Mouse (Mus musculus) small intestine, adult 2 months (tissue): ENCODE results near the gene Ehd3. TPM values are rescaled to one million over a fixed set of nuclear protein-coding genes. Genes with fewer than 3 reads are reported as not detected.

ENCODE experiments used
- H3K27ac ChIP-seq: fragments of 200-500 bp; 2 replicates; pipeline ENCODE4 v1.5.1; 2012; ENCODE audit warnings: low read depth, low read length, control low read depth, inconsistent platforms; ENCODE audit not compliant: insufficient read depth
- H3K27me3 ChIP-seq: fragments of 200-500 bp; 2 replicates; pipeline ENCODE4 v1.6.1; 2012; ENCODE audit warnings: mild to moderate bottlenecking, moderate library complexity, low read length, inconsistent platforms; ENCODE audit not compliant: control insufficient read depth, insufficient read depth
- H3K36me3 ChIP-seq: fragments of 200-500 bp; 2 replicates; pipeline ENCODE4 v1.6.1; 2012; ENCODE audit warnings: mild to moderate bottlenecking, low read length, control low read depth, inconsistent platforms; ENCODE audit not compliant: control insufficient read depth, insufficient read depth
- H3K4me1 ChIP-seq: fragments of 200-500 bp; 2 replicates; pipeline ENCODE4 v1.6.1; 2012; ENCODE audit warnings: low read length, inconsistent platforms, mixed read lengths; ENCODE audit not compliant: control insufficient read depth, insufficient read depth, insufficient read length
- H3K4me3 ChIP-seq: fragments of 200-500 bp; 2 replicates; pipeline ENCODE4 v1.5.1; 2012; ENCODE audit warnings: low read depth, mild to moderate bottlenecking, control low read depth, inconsistent platforms, low read length, moderate library complexity
- CTCF ChIP-seq: fragments of 200-500 bp; IDR thresholded peaks from 2 replicates; pipeline ENCODE4 v1.5.1; 2012; ENCODE audit warnings: low read depth, mild to moderate bottlenecking, control low read depth, inconsistent platforms, low read length, moderate library complexity, mixed read lengths; ENCODE audit not compliant: insufficient replicate concordance, insufficient read length; ENCODE audit errors: extremely low read depth
- POLR2A ChIP-seq: fragments of 200-500 bp; IDR thresholded peaks from 2 replicates; pipeline ENCODE4 v1.6.1; 2012; ENCODE audit warnings: low read depth, mild to moderate bottlenecking, control low read depth, inconsistent platforms, low read length, moderate library complexity
- WGBS: fragments of 180-500 bp; shearing (Covaris S2); methylation state at CpG from one replicate; pipeline ENCODE4 v1.1.7; 2018; 5-methylcytosine and 5-hydroxymethylcytosine counted together
- polyA plus RNA-seq: library from polyadenylated mRNA; depleted of rRNA; stranded (reverse); fragments of >200 nt; gene quantifications from 2 replicates; pipeline ENCODE4 v1.2.3, GENCODE M21; 2012; rRNA removed

Ehd3 gene
- 1.7 and 3.0 TPM in 2 replicates for polyA plus RNA-seq

DNA sequence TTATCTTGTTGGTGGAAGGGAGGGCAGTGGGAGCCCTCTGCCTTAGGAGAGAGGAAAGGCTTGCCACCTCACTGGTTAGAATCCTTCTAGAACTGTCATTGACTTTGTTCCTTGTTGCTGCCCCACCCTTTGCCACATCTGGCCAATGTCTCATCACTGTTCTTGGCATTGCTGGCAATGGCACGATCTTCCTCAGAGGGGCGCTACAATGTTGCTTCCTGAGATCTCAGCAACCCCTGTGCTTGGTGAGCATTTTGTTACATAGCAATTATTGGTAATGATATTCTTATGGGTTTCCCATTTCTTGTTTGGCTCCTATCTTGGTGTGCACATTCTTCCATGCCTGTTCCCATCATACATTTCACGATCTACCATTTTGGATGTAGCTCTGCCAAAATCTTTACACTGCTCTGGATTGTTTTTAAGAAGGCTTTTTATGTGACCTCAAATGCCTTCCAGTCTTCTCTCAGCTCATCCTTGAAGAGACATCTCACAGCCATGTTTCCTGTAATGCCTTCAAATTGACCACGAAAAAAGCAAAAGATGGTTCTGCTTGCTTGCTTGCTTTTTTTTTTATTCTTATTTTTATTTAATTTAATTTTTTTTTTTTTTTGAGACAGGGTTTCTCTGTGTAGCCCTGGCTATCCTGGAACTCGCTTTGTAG lies at the start of gene Ehd3:
TSS of gene Ehd3 (plus strand) at position 614 of the 664 bp plus-strand sequence.
- Histone ChIP-seq H3K27me3 (peaks cover 19% of the 10 kb centered on the region), H3K4me3 (peak within 1 kb of the TSS; percentile 61), H3K27ac (no peak within 1 kb of the TSS), H3K36me3 (no peaks in the 10 kb centered on the region), H3K4me1 (no peaks in the 10 kb centered on the region)
- 87% methylated on average over 5 of the region's 5 CpGs for WGBS
- TF ChIP-seq POLR2A (no peak), CTCF (no peak)

GRCm38 (mm10) chr17:73770964-73771363 lies 33.0 kb upstream of the Ehd3 start:
- H3K27me3 ChIP-seq = no peaks in the 10 kb centered on the region
- 42% methylated on average over 8 of the region's 8 CpGs for WGBS
- H3K4me3 ChIP-seq = no peak overlapping the region
- H3K27ac ChIP-seq = no peak overlapping the region
- no peaks in the 10 kb centered on the region for H3K4me1 ChIP-seq
- TF ChIP-seq POLR2A (no peak), CTCF (no peak)
- H3K36me3 ChIP-seq = no peaks in the 10 kb centered on the region

GRCm38 (mm10) chr17:73786642-73787311 lies 17.2 kb upstream of the Ehd3 start:
- Histone ChIP-seq H3K27ac (no peak overlapping the region), H3K36me3 (no peaks in the 10 kb centered on the region), H3K4me3 (no peak overlapping the region), H3K27me3 (no peaks in the 10 kb centered on the region; the same call in none of the 2 replicates), H3K4me1 (no peaks in the 10 kb centered on the region)
- 33% methylated on average over 8 of the region's 8 CpGs for WGBS
- TF ChIP-seq CTCF (no peak), POLR2A (no peak)

DNA sequence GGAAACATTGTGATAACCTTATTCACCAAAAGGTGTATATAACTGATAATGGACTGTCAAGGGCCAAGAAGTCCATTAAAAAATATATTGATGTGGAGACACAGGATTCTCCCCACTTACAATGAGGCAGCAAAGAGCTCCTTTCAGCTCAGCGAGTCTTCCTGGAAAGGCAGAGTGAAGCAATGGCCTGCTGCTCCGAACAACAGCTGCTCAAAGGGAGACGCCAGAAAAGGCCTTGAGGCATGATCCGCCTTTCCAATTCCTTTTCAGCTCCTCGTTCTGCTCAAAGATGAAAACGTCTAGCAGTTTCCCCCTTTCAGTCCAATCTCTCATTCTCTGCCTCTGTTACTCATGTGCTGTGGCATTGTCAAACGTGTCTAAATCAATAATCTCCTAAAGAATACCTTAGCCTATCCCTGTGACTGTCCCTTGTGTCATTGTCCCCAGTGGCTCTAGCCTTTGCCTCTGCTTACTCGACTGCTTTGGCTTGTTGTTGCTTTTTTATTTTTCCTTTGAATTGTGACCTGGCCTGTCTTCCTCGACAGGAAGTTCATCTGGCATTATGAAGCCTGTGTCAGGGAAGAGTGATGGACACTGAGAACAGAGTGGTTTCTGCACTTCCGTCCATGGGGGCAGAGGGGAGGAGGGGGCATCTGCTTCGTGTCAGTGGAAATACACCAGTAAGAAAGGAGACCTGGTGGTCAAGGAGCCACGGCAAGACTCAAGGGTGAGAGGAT lies 13.5 kb upstream of the Ehd3 start:
- no peaks in the 10 kb centered on the region for H3K36me3 ChIP-seq
- 49% methylated on average over 12 of the region's 12 CpGs for WGBS
- no peaks in the 10 kb centered on the region for H3K27me3 ChIP-seq
- no peak overlapping the region for H3K27ac ChIP-seq
- no peaks in the 10 kb centered on the region for H3K4me1 ChIP-seq
- TF ChIP-seq CTCF (no peak), POLR2A (no peak)
- no peak overlapping the region for H3K4me3 ChIP-seq

DNA sequence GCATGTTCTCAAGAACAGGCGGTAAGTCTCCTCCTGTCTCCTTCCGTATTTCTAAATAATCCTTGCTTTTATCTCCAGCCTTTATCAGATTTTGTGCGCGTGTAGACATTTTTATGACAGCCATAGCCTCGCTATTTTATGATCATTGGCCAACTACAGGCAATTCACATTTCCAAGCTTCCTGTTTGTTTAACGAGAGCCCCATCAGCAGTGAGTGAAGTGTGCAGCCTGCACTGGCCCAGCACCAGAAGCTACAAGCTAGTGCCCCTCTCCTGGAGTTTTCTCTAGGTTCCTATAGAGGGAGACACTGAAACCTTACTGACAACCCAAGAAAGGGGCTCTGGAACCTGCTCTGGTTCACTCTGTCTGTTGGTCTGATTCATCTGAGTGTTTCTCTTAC lies 7.1 kb upstream of the Ehd3 start:
- H3K27ac ChIP-seq = no peak overlapping the region
- H3K27me3 ChIP-seq = peaks cover 6% of the 10 kb centered on the region
- H3K4me1 ChIP-seq = no peaks in the 10 kb centered on the region
- TF ChIP-seq CTCF = no peak
- TF ChIP-seq POLR2A = no peak
- H3K4me3 ChIP-seq = no peak overlapping the region
- no peaks in the 10 kb centered on the region for H3K36me3 ChIP-seq
- WGBS = 15% methylated on average over 6 of the region's 6 CpGs

DNA sequence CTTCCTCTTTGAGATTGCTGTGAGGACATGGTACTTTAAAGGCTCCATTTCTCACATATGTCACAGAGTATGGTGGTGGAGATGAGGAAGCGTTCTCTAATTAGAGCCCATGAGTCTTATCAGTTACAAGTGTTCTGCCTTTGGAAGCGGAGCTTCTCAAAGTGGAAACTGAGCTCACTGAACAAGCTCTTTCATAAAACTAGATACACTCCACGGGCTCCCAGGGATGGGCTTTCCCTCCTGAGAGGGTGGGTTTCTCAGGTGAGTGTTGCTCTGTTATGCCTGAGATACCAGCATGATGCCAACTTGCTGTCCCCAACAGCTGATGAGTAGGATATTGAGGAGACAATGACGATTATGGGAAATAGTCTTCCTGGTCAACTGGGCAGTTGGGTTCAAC lies 6.2 kb upstream of the Ehd3 start:
- no peak for TF ChIP-seq POLR2A
- TF ChIP-seq CTCF = no peak
- Histone ChIP-seq H3K4me3 (no peak overlapping the region), H3K36me3 (no peaks in the 10 kb centered on the region), H3K27ac (no peak overlapping the region), H3K27me3 (peaks cover 9% of the 10 kb centered on the region), H3K4me1 (no peaks in the 10 kb centered on the region)
- 80% methylated on average over 4 of the region's 4 CpGs for WGBS
